Mouse (Mus musculus) MEL (cell line): Measurements from ENCODE around the gene Spaca7.

Experiments
- CHD2 ChIP-seq: IDR thresholded peaks from 2 replicates; pipeline ENCODE4 v1.6.1; 2011; ENCODE audit warnings: low read length, improper control_type of control experiment
- CTCF ChIP-seq, 3 experiments: IDR thresholded peaks in 2 of 3; conservative IDR thresholded peaks in 1 of 3; 2 replicates each; pipeline ENCODE4 v1.5.1; 2011 to 2012; ENCODE audit warnings: low read length in 3 of 3, low read depth in 2 of 3, mild to moderate bottlenecking in 2 of 3, improper control_type of control experiment in 1 of 3, inconsistent platforms in 1 of 3, mixed read lengths in 1 of 3, moderate library complexity in 1 of 3; ENCODE audit not compliant: control insufficient read depth in 1 of 3, insufficient read depth in 1 of 3, poor library complexity in 1 of 3, severe bottlenecking in 1 of 3
- GATA1 ChIP-seq: IDR thresholded peaks from 2 replicates; pipeline ENCODE4 v1.6.1; 2011; ENCODE audit warnings: low read depth, low read length, improper control_type of control experiment
- MAX ChIP-seq: IDR thresholded peaks from 2 replicates; pipeline ENCODE4 v1.6.1; 2011; ENCODE audit warnings: low read length, improper control_type of control experiment
- MYC ChIP-seq: IDR thresholded peaks from 2 replicates; pipeline ENCODE4 v1.6.1; 2011; ENCODE audit warnings: low read depth, mild to moderate bottlenecking, low read length, improper control_type of control experiment, moderate library complexity
- POLR2A ChIP-seq, 2 experiments: IDR thresholded peaks; 2 replicates each; pipeline ENCODE4 v1.6.1; 2011 to 2012; ENCODE audit warnings: low read length in 2 of 2, mild to moderate bottlenecking in 2 of 2, control low read depth in 1 of 2, improper control_type of control experiment in 1 of 2, low read depth in 1 of 2, moderate library complexity in 1 of 2; ENCODE audit not compliant: control insufficient read depth in 1 of 2, insufficient read depth in 1 of 2, poor library complexity in 1 of 2
- POLR2AphosphoS2 ChIP-seq: IDR thresholded peaks from 2 replicates; pipeline ENCODE4 v1.6.1; 2011; ENCODE audit warnings: low read length, improper control_type of control experiment
- RAD21 ChIP-seq: IDR thresholded peaks from 2 replicates; pipeline ENCODE4 v1.6.1; 2011; ENCODE audit warnings: mild to moderate bottlenecking, low read depth, low read length, improper control_type of control experiment
- TAL1 ChIP-seq: IDR thresholded peaks from 2 replicates; pipeline ENCODE4 v1.6.1; 2012; ENCODE audit warnings: mild to moderate bottlenecking, inconsistent platforms, low read length, moderate library complexity, mixed read lengths
- TCF12 ChIP-seq: IDR thresholded peaks from 2 replicates; pipeline ENCODE4 v1.6.1; 2014; ENCODE audit warnings: low read depth, mild to moderate bottlenecking, inconsistent platforms, low read length, improper control_type of control experiment, moderate library complexity
- UBTF ChIP-seq: IDR thresholded peaks from 2 replicates; pipeline ENCODE4 v1.6.1; 2012; ENCODE audit warnings: low read depth, mild to moderate bottlenecking, inconsistent platforms, low read length, improper control_type of control experiment, moderate library complexity, borderline replicate concordance; ENCODE audit not compliant: insufficient read depth
- USF2 ChIP-seq, 2 experiments: IDR thresholded peaks; 2 replicates each; pipeline ENCODE4 v1.6.1; 2011 to 2012; ENCODE audit warnings: improper control_type of control experiment in 2 of 2, low read length in 2 of 2, borderline replicate concordance in 1 of 2, inconsistent platforms in 1 of 2, low read depth in 1 of 2, mild to moderate bottlenecking in 1 of 2; ENCODE audit not compliant: insufficient read depth in 1 of 2
- ZC3H11A ChIP-seq: IDR thresholded peaks from 2 replicates; pipeline ENCODE4 v1.6.1; 2012; ENCODE audit warnings: low read depth, mild to moderate bottlenecking, inconsistent platforms, low read length, improper control_type of control experiment
- ZKSCAN1 ChIP-seq: IDR thresholded peaks from 2 replicates; pipeline ENCODE4 v1.6.1; 2012; ENCODE audit warnings: low read depth, mild to moderate bottlenecking, inconsistent platforms, low read length, improper control_type of control experiment, moderate library complexity

GRCm38 (mm10) chr8:12648951-12649350, 76.1 kb downstream of the Spaca7 start:
- TF ChIP-seq UBTF (no peak), TCF12 (no peak), ZKSCAN1 (no peak), CTCF (IDR thresholded peaks at IDR 0.05 in 2 of 3, conservative IDR thresholded peaks at IDR 0.05 in 1 of 3; ENCODE audit: control insufficient read depth in 1 of 3, insufficient read depth in 1 of 3, low read depth in 2 of 3, low read length in 3 of 3, poor library complexity in 1 of 3, severe bottlenecking in 1 of 3) (no peak), POLR2AphosphoS2 (no peak), POLR2A (IDR thresholded peaks at IDR 0.05; ENCODE audit: control insufficient read depth in 1 of 2, insufficient read depth in 1 of 2, low read depth in 1 of 2, low read length in 2 of 2, poor library complexity in 1 of 2) (no peak), RAD21 (no peak), GATA1 (no peak), ZC3H11A (no peak), TAL1 (no peak), CHD2 (no peak), MYC (no peak), MAX (no peak), USF2 (IDR thresholded peaks at IDR 0.05; ENCODE audit: borderline replicate concordance in 1 of 2, insufficient read depth in 1 of 2, low read depth in 1 of 2, low read length in 2 of 2) (no peak)
